Mouse (Mus musculus) fibroblast of lung, adult 2 months (primary cell): ENCODE measurements around the gene Tbl2.

Experiments
- DNase-seq: peaks from one replicate; pipeline ENCODE4 v3.0.0-alpha.2; 2011; ENCODE audit warnings: low read depth

Tbl2 gene

DNA sequence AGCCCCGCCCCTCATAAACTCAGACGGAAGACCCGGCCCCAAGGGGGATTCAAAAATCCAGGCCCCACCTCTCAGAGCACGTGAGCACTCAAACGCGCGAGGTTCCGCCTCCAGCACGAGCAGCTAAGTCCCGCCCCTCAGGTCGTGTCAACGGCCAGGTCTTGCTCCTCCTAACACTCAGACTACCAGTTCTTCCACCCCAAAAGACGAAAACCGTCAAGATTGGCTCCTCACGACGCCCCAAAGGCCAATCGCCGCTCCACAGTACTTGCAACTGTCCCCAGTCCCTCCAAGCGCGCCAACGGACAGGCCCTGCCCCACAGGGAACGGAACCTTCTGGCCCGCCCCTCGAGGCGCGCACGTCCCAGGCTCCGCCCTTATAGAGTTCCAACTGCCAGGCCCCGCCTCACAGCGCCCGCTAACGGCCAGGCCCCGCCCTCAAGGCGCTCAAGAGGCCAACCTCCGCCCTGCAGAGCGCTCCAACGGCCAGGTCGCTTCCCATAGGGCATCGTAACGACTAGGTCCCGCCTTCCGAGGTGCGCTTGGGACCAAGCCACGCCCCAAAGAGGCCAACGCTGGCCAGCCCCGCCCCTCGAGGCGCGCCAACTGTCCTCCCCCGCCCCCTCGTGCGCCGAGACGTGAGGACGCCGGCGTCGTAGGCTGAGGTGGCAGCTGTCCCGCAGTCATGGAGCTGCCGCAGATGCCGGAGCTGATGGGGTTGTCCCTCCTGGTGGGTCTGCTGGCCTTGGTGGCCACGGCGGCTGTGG lies at the start of gene Tbl2:
Gene Tbl2 (plus strand): TSS at position 605 of the 767 bp plus-strand sequence.
- DNase-seq = peak; percentile 98

DNA sequence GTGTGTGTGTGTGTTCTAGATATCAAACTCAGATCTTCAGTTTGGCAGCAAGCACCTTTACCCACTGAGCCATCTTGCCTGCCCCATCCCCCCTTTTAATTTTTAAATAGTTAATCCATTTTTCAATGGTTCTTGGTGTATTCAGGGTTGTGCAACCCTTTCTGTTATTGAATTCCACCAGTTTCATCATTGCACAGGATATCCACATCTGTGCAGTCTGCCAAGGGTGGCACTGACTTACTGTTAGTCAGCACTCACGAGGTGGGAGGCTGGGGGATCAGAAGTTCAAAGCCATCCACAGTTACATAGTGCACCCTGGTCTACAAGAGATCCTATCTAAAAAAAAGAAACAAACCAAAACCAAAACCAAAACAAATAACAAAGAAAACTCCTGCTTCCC lies 48.5 kb upstream of the Tbl2 start:
- DNase-seq = peak; percentile 60

DNA sequence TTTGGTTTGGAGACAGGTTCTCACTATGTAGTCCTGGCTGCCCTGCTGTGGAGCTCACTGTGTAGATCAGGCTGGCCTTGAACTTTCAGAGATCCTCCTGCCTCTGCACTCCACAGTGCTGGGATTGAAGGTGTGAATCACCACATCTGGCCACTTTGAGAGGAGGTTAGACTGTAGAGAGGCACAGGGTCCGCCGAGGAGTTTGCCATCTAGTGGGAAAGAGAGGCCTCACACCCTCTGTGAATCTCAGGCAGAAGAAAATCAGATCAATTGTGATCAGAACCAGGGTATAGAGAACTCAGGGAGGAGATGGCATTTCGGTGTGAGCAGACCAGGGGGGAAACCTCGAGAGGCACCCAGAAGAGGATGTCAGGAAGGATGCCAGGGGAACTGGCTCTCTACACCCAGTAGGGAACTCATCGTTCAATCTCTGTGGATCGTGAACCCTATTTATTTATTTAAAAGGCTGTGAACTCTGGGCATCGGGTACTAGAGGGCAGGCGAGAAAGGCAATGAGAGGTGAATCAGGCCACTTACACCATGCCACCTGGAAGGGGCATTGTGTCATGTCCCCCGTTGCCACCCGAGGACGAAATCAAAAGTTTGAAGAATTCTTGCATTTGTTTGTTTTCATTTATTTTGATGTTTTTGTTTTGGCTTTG lies 45.3 kb upstream of the Tbl2 start:
- DNase-seq = no peak

GRCm38 (mm10) chr5:135106758-135107256 lies 42.6 kb upstream of the Tbl2 start:
- DNase-seq = no peak

GRCm38 (mm10) chr5:135107521-135108501 lies 41.6 kb upstream of the Tbl2 start:
- DNase-seq = no peak

GRCm38 (mm10) chr5:135109017-135109416 lies 40.4 kb upstream of the Tbl2 start:
- DNase-seq = no peak

DNA sequence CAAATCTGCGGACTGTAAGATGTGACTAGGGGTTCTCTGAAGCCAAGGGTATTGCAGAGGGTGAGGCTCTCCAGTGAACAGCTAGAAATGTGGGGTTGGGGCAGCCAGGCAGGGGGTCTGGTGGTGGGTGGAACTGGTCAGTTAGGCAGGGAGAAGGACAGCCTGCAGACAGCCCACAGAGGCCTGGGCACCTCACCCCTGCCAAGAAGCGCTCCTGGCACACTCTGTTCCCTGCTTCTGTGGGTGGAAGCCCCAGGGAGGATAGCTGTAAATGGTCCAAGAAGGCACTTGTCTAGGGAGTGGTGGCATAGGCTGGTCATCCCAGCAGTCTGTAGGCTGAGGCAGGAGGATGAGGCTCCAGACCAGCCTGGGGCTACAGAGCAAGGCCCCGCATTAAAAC lies 40.0 kb upstream of the Tbl2 start:
- DNase-seq = no peak

GRCm38 (mm10) chr5:135109976-135110375 lies 39.5 kb upstream of the Tbl2 start:
- DNase-seq = no peak

DNA sequence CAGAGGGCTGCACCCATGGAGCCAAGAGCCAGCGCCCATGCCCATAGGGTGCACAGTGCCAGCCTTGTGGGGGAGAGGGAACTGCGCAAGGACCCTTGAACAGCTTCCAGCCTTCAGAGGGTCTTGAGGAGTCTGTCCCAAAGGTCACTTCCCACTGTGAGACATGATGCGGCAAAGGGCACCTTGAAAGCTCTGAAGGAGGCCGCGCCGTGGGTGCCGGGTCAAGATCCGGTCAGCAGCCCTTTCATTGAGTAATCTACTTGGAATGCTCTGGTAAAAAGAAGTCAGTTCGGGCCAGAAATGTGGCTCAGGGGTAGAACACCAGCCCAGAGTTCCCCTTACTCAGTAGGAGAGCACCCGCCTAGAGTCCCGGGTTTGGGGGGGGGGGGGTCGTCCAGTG lies 35.7 kb upstream of the Tbl2 start:
- no peak for DNase-seq

DNA sequence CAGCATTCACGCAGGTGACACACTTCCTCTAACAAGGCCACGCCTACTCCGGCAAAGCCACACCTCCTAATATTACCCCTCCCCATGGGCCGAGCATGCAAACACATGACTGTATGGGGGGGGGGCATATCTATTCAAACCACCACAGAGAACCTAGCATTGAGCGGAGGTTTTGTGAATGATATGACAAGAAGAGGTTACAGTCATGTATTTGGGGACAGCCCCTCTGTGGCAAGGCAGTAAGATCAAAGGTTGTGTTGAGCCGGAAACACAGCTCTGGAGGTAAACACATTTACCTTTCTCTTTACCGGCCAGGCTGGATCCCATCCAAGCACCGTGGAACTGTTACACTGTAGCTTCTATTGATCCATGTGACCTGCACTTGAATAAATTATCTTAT lies 34.2 kb upstream of the Tbl2 start:
- DNase-seq = no peak

DNA sequence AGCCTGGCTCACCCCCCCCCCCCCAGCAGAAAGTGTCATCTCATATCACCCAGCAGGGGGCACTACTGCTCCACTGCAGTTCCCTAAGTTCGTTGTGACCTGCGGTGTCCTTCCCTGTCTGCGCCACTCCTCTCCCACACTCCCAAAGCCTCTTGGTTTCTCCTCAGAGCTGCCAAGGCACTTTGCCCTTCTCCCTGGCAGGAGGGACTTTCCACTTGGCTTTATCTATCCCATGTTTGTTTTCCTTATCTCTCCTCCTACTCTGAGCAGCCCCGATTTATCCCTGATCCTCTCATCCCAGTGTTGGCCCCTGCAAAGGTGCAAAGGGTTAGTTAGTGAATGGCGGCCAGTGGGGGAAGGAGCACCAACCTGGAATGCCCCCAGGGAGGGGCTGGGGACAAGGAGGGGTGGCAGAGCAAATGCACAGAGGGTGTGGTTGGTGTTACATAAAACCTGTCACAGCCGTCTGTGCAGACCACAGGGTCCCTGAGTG lies 30.8 kb upstream of the Tbl2 start:
- peak; percentile 40 for DNase-seq

DNA sequence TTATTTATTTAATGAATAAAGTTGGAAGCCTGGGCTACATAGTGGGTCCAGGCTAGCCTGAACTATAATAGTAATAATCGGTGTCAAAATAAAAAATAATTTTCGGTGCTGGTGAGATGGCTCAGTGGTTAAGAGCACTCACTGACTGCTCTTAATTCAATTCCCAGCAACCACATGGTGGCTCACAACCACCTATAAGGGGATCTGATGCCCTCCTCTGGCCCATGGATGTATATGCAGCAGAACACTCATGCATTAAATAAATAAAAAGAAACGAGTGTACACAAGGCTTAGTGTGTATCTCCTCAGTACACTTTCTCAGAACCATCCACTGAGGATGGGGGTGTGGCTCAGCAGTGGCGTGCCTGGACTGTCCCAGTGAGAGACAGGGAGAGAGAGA lies 28.7 kb upstream of the Tbl2 start:
- no peak for DNase-seq

DNA sequence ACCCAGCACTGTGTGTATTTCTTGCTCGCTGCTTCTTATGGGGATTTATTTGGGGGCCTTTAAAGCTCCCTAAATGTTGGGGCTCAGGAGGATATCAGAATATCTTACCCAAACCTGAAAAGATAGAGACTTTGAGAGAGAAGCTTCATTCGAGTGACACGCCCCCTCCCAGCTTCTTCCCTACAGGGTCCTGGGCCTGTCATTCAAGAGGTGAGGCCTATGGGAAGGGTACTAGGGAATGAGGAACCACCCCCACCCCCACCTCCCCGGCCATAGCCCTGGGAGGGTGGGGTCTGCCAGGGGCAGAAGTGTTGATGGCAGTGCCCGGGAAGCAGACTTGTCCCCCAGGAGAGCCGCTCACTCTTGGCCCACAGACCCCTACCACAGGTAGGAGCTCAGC lies 23.3 kb upstream of the Tbl2 start:
- DNase-seq = no peak

- DNase-seq = no peak
Measured at GRCm38 (mm10) chr5:135127669-135128068, 21.8 kb upstream of the Tbl2 start.

DNA sequence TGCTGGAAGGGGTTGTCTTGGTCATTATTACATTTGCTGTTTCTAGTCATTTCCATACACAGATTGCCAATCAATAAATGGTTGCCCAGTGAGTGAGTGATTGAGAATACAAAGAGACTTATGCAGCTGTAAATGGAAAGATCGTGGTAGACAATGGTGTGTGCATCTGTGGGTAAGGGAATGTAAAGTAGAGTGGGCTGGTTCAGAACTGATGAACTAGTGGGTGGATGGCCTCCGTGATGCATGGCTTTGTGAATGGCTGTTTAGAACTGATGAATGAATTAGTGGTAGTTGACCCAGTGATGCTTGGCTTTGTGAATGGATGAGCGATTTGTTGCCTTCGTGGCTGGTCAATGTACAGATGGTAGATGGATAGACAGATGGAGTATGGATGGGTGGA lies 19.7 kb upstream of the Tbl2 start:
- no peak for DNase-seq

GRCm38 (mm10) chr5:135133736-135134405 lies 15.6 kb upstream of the Tbl2 start:
- no peak for DNase-seq

DNA sequence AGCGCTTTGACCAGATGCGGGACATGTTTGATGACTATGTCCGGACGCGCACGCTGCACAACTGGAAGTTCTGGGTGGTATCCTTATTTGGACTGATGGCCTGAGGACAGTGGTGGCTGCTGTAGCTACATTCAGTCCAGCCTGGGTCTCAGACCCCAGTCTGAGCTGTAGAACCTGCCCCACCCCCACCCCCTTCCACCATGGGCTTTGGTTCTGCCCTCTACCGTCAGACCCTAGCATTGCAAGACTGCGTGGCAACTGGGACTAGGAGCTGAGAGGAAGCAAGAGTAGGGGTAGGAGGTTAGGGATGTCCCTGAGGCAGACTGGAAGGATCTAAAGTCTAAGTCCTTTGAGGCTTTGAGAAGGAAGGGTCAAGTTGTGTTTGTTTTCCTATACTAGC lies 14.9 kb upstream of the Tbl2 start:
- DNase-seq = no peak

- no peak for DNase-seq
Measured at GRCm38 (mm10) chr5:135139881-135140280, 9.6 kb upstream of the Tbl2 start.

GRCm38 (mm10) chr5:135144469-135144868 lies 5.0 kb upstream of the Tbl2 start:
- DNase-seq = no peak

GRCm38 (mm10) chr5:135145532-135145931 lies 3.9 kb upstream of the Tbl2 start:
- no peak for DNase-seq

- DNase-seq = no peak
Measured at GRCm38 (mm10) chr5:135145955-135146354, 3.5 kb upstream of the Tbl2 start.

- no peak for DNase-seq
Measured at GRCm38 (mm10) chr5:135148715-135149052, 773 bp upstream of the Tbl2 start.
